Mouse (Mus musculus) kidney, adult 8-10 months (tissue): ENCODE results near the gene Fut11.

Experiments used
- DNase-seq, 2 experiments: peaks; one replicate each; pipeline ENCODE4 v3.0.0; 2022

The Fut11 gene

DNA sequence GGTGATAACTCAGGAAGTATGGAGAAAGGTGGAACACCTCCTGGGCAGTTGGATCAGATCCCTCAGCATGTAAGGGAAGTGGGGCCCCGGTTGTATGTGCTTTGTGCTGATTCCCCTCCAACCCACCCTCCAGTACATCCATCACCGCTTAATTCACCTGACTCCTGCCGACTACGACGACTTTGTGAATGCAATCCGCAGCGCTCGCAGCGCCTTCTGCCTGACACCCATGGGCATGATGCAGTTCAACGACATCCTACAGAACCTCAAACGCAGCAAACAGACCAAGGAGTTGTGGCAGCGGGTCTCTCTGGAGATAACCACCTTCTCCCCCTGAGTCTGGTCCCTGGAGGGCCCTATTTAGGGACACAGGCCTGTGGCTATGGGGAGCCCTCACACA lies 28.2 kb downstream of the Fut11 start:
- DNase-seq = no peak

DNA sequence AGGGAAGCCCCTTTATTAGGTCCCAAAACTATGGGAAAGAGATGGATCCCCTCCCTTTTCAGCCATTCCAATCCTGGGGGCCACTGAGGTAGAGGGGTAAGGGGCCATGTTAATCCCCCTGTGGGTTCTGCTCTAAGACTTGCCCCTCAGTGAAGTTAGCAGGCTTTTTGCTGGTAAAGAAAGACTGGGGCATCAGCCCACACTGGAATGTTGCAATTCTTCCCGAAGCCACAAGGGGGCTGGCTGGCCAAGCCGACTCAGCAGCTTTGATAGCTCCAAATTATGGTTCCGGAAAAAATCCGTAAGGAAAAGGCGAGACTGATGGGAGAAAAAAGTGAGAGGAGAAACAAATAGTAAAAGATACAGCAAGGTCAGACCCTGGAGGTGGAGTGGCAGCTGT lies 29.3 kb downstream of the Fut11 start:
- peak in 1 of 2 experiments; percentile 58 for DNase-seq

DNA sequence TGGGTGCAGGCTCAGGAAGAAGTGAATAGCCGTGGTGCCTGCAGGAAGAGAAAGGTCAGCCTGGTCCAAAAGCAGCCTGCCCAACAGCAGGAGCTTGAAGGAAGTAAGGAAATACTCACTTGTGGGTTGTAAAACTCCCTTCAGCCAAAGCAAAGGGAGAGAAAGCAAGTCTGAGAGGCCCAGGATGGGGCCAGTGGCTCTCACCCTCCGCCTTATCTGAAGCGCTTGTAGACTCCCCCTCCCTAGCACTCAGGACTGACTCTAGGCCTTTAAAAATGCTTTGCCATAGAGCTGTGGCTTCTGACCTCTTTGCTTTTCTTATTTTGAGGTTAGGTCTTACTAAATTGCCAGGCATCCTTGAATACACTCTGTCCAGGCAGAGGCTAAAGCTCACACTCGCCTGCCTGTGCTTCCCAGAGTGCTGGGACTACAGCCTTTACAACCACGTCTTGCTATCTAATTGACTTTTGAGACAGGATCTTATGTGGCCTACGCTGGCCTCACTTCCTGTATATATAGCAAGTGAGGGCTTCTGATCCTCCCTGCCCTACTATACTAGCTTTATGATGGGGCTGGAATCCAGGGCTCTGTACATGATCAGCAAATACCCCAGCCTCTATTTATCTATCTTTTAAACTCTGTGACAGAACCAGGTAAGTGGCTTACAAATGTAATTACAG lies 31.0 kb downstream of the Fut11 start:
- no peak for DNase-seq

DNA sequence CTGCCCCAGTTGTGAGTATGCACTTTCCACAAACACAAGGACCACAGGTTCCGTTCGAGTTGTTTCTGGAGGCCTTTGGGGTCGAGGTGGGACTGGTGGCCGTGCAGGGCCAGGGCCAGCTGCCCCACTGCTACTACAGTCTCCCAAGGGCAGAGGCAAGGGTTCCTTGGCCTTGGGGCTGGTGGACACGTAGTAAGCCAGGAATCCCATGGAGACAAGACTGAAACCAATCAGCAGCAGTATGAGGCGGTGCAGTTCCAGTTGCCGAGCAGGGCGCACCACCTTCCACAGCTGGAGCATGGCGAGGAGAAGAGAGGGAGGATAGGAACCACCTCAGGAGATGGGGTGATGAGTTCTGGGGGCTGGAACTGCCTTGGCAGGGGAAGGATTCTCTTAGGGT lies 35.1 kb downstream of the Fut11 start:
- no peak for DNase-seq

DNA sequence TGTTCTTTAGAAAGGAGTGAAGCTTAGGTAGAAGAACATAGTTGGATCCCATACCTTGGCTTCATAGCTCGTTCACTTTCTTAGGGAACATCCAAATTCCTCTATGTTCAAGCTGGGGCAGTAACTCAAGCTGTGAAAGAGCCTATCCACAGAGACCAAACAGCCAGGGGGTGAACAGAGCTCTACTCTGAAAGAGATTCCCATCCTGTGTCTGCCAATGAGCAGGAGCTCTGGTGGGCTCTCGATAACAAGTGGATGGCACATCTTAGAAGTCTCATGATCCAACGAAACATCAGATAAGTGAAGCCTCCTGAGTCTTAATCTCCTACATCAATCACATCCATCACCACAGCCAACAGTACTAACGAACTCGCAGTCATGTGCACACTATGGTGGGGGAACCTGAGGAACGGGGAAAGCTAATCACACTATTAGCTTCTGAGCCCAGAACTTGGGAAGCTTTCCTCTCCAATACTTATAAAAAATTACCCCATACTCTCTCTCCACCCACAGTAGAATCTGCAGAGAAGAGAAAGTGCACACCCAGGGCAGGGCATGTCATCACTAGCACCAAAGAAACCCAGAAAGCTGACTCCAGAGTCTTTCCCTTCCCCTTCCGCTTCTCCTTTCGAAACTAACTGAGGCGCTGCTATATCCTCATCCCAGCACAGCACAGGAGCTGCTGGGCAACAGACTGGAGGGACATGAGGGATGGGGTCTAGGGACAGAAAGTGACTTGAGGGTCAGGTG lies 36.3 kb downstream of the Fut11 start:
- DNase-seq = no peak

DNA sequence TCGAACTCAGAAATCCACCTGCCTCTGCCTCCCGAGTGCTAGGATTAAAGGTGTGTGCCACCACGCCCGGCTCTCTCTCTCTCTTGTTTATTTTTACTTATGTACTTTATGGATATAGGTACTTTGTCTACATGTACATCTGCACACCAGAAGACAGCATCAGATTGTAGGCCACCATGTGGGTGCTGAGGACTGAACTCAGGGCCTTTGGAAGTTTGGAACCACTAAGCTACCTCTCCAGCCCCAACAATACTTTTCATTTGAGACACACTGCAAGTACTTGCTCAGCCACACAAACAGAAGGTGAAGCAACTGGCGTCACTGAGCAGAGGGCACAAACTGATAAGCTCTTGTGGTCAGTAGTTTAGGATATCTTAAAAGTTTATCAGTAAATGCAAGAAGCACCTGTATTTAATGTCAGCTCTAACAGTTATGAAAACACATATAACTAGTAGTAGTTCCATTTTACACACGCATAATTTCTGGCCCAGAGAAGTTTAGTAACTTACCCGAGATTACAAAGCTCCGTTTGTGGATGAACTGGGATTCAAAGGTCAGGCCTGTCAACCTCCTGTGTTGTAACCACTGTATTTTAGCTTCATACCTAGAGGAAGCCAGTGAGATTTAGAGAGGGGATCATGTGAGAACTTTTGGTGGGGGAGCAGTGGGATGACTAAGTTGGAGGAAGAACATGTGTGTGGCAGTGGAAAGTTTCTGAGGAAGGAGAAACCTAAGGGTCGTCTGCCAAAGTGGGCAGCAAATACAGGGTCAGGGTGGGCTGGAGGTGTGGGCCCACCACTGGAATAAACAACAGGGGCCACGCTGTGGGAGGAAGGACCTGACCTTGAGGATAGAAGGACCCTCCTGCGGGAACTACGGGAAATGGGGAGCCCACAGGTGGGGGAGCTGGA lies 38.5 kb downstream of the Fut11 start:
- no peak for DNase-seq

DNA sequence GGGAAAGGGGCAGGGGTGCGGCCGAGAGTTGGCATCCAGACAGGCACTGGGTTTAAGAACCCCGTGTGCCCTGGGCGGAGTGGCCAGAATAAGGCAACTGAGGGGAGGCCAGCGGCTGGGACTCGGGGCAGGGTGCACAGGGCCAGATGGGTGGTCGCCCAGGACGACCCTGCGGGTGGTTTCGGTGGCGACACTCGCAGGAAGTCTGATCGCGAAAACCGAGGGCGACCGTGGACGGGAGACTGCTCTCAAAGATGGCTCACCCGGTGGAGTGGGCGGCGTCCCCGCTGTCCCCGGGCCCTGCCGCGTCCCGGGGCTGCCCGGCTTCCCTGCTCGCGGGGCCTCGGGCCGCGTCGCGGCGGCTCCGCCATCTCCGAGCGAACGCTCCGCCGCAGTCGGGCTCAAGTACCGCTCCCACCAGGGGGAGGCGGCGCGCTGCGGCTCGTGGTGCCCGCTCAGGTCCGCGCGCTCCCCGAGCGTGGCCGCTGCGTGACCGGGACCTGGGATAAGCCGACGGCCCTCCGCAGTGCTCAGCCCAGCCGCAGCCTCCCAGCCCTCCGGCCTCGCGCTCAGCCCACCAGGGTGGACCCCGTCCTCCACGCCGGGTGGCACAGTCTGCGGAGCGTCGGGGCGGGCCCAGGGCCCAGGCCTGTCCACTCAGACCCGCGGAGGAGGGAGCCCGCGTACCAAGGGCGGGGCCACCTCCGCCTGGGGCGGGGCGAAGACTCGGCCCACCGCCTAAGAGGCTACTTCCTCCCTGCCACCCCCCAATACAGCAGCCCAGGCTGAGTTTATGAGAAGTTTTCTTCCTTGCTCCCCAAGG lies 39.4 kb downstream of the Fut11 start, which contains the start of gene Ndst2:
Ndst2 (minus strand) TSS at position 611 of the 823 bp plus-strand sequence.
- peak; percentile 86 to 88 for DNase-seq

DNA sequence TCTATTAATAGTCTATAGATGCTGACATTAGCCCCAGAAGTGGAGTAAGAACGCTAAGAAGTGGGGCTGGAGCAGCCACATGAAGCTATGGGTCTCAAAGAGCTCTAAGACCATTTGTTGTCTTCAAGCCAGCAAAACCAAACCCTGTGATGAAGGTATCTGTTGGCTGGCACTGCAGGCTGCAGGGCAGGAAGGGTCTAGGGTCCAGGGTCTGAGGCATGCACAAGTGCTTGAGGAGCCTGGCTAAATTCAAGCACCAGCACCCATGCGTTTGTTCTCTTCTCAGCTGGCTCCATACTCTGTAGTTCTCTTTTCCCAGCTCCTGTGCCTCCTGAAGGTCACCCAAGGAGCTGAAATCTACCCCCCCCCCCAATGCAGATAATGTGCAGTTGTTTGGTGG lies 40.3 kb downstream of the Fut11 start:
- DNase-seq = no peak

DNA sequence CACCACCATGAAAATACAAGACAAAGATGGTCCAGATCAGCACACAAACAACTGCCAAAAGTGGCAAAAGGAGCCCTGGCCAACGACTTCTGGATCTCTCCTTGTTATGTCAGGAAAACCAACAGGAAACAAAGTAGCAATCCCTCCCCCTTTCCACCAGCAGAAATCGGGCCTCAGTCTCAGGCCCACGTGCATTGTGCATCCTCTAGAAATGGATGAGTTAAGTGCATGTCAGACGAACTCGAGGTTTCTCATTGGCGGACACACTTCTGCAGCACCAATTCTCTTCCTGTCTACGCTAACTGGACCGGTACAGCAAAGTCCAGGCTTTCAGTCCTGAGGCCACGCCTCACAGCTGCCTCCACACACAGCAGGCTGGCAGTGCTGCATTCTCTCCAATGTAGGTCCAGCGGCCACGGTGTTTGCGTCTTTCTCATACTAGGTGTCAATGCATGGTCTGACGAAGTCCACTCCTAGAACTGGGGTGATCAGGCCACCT lies 41.2 kb downstream of the Fut11 start:
- DNase-seq = no peak

DNA sequence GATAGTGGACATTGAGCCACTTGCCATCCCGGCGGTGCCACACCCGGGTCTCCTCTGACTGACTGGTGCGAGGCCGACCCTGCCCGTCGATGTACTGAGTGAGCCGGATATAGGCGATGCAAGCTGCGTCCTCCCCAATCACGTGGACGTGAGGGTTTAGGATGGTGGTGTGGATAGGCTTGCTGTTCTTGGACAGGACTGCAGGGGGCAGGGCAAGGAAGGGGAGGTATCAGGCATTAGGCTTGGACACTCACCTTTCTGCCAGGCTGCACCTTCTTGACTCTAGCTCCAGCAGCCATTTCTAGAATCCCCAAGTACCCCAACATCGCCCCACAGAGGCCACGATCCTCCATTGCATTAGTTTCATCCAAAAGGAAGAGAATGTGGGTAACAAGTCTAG lies 42.5 kb downstream of the Fut11 start:
- DNase-seq = peak; percentile 70 to 78

DNA sequence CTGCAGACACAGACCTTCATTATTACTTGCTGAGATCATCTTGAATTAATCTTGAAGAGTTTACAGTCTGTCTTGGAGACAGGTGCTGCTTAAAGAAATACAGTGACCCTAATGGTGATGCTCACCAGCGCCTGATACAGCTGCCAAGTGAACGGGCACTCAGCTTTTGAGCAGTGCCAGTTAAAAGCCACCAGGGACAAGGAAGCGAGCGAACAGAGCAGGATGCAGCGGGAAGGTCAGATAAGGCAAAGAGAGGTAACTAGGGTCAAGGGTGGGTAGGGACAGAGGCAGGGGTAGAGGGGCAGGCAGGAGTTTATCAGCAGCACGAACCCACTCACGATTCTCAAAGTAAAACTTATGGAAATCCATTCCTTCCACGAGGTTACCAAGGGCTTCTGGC lies 43.7 kb downstream of the Fut11 start:
- no peak for DNase-seq

DNA sequence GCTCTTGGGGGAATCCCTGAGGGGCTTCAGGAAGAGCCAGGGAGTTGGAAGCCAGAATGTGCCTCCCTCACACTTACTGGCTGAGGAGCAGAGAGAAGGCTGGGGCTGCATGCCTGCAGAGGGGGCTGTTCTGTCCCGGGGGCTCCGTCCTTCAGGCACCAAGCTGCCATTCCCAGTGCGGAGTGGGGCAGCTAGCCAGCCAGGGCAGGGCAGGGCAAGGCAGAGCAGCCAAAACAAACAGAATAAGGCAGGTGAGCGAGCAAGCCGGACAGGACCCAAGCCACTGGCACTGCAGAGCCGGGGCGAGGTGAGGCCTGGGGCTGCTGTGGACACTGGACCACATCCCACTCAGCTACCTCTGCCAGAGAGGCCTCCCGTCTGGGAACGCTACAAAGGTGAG lies 46.5 kb downstream of the Fut11 start:
- no peak for DNase-seq

DNA sequence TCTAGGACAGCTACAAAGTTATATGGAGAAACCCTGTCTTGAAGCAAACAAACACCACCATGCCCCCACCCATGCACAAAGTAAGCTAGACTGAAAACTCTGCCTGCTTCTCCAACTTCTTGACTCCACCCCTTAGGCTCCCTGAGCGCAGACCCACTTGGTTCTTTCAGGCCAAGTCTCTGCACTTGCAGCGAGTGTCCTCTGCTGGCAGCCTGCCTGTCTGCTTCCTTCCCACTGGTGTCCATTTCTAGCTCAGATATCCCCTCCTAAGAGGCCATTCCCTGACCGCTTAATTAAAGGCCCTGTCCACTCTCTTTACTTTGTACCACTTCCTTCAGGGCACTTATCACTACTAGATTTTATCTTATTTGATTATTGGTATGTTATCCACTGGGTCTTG lies 48.8 kb downstream of the Fut11 start:
- no peak for DNase-seq

DNA sequence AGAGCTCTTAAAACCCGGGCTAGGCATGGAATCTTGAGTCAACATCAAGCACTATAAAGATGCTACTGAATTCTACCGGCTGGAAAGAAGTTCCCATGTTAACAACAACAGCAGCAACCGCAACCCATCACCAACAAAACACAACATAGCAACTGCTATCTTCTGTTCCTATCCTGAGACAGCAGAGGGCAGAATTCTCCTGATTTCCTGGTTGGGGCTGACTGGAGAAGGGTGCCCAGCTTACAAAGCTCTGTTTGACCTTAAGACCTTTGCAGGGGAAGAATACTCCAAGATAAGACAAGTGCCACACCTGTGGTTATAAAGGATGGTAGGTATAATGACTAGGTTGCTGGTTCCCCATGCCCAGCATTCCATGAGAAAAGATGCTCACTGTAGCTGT lies 52.2 kb downstream of the Fut11 start:
- no peak for DNase-seq

DNA sequence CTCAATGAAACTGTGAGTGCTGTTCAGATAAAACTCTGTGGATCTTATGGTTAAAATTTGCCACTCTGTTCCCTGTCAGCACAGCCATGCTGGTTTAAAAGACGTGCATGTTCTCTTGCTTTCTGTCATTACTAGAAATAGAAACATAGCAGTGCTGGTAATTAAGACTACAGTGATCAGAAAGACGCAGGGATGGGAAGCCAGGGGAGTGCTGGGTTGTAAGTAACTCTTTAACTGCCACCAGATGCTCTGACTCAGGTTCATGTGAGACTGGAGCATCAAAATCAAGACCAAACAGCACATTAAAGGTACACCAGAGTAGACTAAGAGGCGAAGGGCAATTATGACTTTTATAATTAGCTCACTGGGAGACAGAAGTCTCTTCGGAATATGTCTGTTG lies 53.6 kb downstream of the Fut11 start:
- DNase-seq = no peak

DNA sequence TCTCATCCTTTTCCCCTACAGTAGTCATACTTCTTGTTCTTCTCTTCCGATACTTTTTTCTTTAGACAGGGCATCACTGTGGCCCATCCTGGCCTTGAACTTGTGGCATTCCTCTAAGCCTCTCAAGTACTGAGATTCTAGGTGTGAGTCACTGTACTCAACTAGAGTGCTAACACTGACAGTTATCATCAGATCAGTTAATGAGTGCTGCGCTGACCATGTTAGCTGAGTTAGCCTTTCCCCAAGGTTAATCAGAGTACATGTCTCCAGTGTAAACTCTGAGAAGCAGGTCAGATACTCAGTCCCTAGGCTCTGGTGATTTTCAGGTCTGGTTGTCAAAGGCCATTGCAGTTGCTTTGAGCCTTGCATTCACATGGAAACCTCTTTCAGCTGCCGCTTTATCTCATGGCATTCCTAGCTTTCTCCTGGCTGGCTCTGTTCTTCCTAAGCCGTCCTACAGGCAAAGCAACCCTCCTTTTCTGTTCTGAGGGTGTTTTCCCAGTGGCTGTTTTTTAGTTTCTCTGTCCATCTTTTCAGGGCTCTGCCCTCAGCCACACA lies 54.8 kb downstream of the Fut11 start:
- no peak for DNase-seq

DNA sequence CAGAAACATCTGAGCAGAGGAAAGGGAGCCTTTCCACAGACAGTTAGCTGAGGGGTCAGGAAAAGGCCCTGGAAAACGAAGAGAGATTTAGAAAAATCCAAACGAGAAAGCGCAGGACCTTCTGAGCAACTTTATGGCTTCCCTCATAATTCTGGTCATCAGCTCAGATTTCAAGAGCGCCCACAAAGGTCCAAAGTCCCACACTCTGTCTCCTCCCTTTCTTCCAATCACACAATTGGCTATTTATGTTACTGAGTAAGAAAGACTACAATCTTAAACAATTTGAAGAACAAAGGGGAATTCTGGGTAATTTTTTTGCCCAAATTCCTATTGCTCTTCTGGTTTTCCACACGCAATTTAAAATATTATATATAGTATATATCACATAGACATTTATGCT lies 55.7 kb downstream of the Fut11 start:
- no peak for DNase-seq
